Mouse (Mus musculus) midbrain, embryonic 14.5 days (tissue): ENCODE measurements around the gene Slc25a19. TPM values are rescaled to one million over a fixed set of nuclear protein-coding genes. Genes with fewer than 3 reads are reported as not detected.

Experiments used
- ATAC-seq: fragments of 200-750 bp; cut with Nextera tagmentation; 2 replicates; pipeline ENCODE4 v1.8.0; 2017; ENCODE audit warnings: moderate number of reproducible peaks, moderate library complexity; ENCODE audit not compliant: low FRiP score, low TSS enrichment
- DNase-seq: peaks from one replicate; pipeline ENCODE4 v3.0.0-alpha.2; 2015
- H3K27ac ChIP-seq: fragments of 300-500 bp; sonication (generic); replicated peaks from 2 replicates; pipeline ENCODE4 v1.5.1; 2014; ENCODE audit warnings: mild to moderate bottlenecking, low read depth, low read length, moderate library complexity
- H3K27me3 ChIP-seq: fragments of 300-500 bp; sonication (generic); 2 replicates; pipeline ENCODE4 v1.6.1; 2014; ENCODE audit warnings: low read length, control low read depth, mixed read lengths; ENCODE audit not compliant: control insufficient read depth, insufficient read depth
- H3K36me3 ChIP-seq: fragments of 300-500 bp; sonication (generic); 2 replicates; pipeline ENCODE4 v1.6.1; 2014; ENCODE audit warnings: low read length, control low read depth; ENCODE audit not compliant: control insufficient read depth, insufficient read depth
- H3K4me1 ChIP-seq: fragments of 300-500 bp; sonication (generic); 2 replicates; pipeline ENCODE4 v1.6.1; 2014; ENCODE audit warnings: mild to moderate bottlenecking, antibody characterized with exemption, low read length, control low read depth; ENCODE audit not compliant: control insufficient read depth, insufficient read depth
- H3K4me2 ChIP-seq: fragments of 300-500 bp; sonication (generic); 2 replicates; pipeline ENCODE4 v1.6.1; 2014; ENCODE audit warnings: mild to moderate bottlenecking, low read length, moderate library complexity
- H3K4me3 ChIP-seq: fragments of 300-500 bp; sonication (generic); replicated peaks from 2 replicates; pipeline ENCODE4 v1.5.1; 2014; ENCODE audit warnings: low read depth, low read length
- H3K9ac ChIP-seq: fragments of 300-500 bp; sonication (generic); replicated peaks from 2 replicates; pipeline ENCODE4 v1.6.1; 2014; ENCODE audit warnings: mild to moderate bottlenecking, low read length, moderate library complexity
- H3K9me3 ChIP-seq: fragments of 300-500 bp; sonication (generic); 2 replicates; pipeline ENCODE4 v1.6.1; 2016; ENCODE audit warnings: low read length, control low read depth, mixed read lengths; ENCODE audit not compliant: control insufficient read depth
- WGBS: fragments of 180-500 bp; shearing (Covaris S2); extraction: QIAGEN DNeasy Blood & Tissue Kit; methylation state at CpG from one replicate; pipeline ENCODE4 v1.1.7; 2014; 5-methylcytosine and 5-hydroxymethylcytosine counted together
- polyA plus RNA-seq: library from polyadenylated mRNA; unstranded; fragments of >200 nt; fragmentation: Nextera tagmentation; extraction: Ambion mirVana; gene quantifications from 2 replicates; pipeline ENCODE4 v1.2.1, GENCODE M21; 2014

Gene Slc25a19
- polyA plus RNA-seq, 1 experiment from 2014 or later: 35.8 TPM

GRCm38 (mm10) chr11:115638498-115639409, 10.7 kb upstream of the Slc25a19 start:
- no peaks in the 10 kb centered on the region for H3K4me1 ChIP-seq
- H3K4me3 ChIP-seq: no peak overlapping the region
- H3K4me2 ChIP-seq: no peak overlapping the region
- peaks cover 9% of the 10 kb centered on the region; the same call in 1 of the 2 replicates for H3K36me3 ChIP-seq
- H3K27ac ChIP-seq: no peak overlapping the region
- H3K9me3 ChIP-seq: no peaks in the 10 kb centered on the region
- whole genome bisulfite sequencing: 85% methylated on average over 5 of the region's 5 CpGs
- DNase-seq (no peak), ATAC-seq (no peak)
- H3K9ac ChIP-seq: no peak overlapping the region
- H3K27me3 ChIP-seq: no peaks in the 10 kb centered on the region

GRCm38 (mm10) chr11:115636960-115637359, 8.9 kb upstream of the Slc25a19 start:
- no peak overlapping the region for H3K4me2 ChIP-seq
- ATAC-seq (no peak), DNase-seq (no peak)
- H3K27me3 ChIP-seq: no peaks in the 10 kb centered on the region
- H3K27ac ChIP-seq: no peak overlapping the region
- H3K4me3 ChIP-seq: no peak overlapping the region
- no peak overlapping the region for H3K9ac ChIP-seq
- H3K36me3 ChIP-seq: no peaks in the 10 kb centered on the region
- H3K9me3 ChIP-seq: no peaks in the 10 kb centered on the region
- 85% methylated on average over 3 of the region's 3 CpGs for WGBS
- H3K4me1 ChIP-seq: no peaks in the 10 kb centered on the region

- Histone ChIP-seq H3K9ac (no peak overlapping the region), H3K4me3 (no peak overlapping the region), H3K4me2 (no peak overlapping the region), H3K27ac (no peak overlapping the region), H3K4me1 (no peaks in the 10 kb centered on the region), H3K36me3 (no peaks in the 10 kb centered on the region), H3K27me3 (no peaks in the 10 kb centered on the region), H3K9me3 (no peaks in the 10 kb centered on the region)
- 74% methylated on average over 8 of the region's 8 CpGs for WGBS
- ATAC-seq (no peak), DNase-seq (no peak)
These were observed 7.4 kb upstream of the Slc25a19 start for GRCm38 (mm10) chr11:115635484-115635883.

GRCm38 (mm10) chr11:115635041-115635440, 6.9 kb upstream of the Slc25a19 start:
- H3K4me3 ChIP-seq: no peak overlapping the region
- no peak overlapping the region for H3K9ac ChIP-seq
- no peaks in the 10 kb centered on the region for H3K36me3 ChIP-seq
- ATAC-seq (no peak), DNase-seq (no peak)
- H3K9me3 ChIP-seq: no peaks in the 10 kb centered on the region
- no peak overlapping the region for H3K4me2 ChIP-seq
- H3K27ac ChIP-seq: no peak overlapping the region
- 89% methylated on average over 8 of the region's 8 CpGs for WGBS
- no peaks in the 10 kb centered on the region for H3K4me1 ChIP-seq
- H3K27me3 ChIP-seq: no peaks in the 10 kb centered on the region

GRCm38 (mm10) chr11:115634109-115634508, 6.0 kb upstream of the Slc25a19 start:
- WGBS: 91% methylated on average over 4 of the region's 4 CpGs

GRCm38 (mm10) chr11:115632862-115633261, 4.8 kb upstream of the Slc25a19 start:
- no peaks in the 10 kb centered on the region for H3K9me3 ChIP-seq
- no peaks in the 10 kb centered on the region for H3K36me3 ChIP-seq
- no peak overlapping the region for H3K4me2 ChIP-seq
- H3K9ac ChIP-seq: no peak overlapping the region
- H3K4me1 ChIP-seq: no peaks in the 10 kb centered on the region
- WGBS: 89% methylated on average over 10 of the region's 10 CpGs
- no peak overlapping the region for H3K27ac ChIP-seq
- DNase-seq (no peak), ATAC-seq (no peak)
- no peak overlapping the region for H3K4me3 ChIP-seq
- H3K27me3 ChIP-seq: no peaks in the 10 kb centered on the region

More at GRCm38 (mm10) chr11:115634109-115634508, 6.0 kb upstream of the Slc25a19 start:
- ATAC-seq: no peak
- Histone ChIP-seq H3K4me2 (no peak overlapping the region), H3K9ac (no peak overlapping the region), H3K4me1 (no peaks in the 10 kb centered on the region), H3K27me3 (no peaks in the 10 kb centered on the region), H3K4me3 (no peak overlapping the region), H3K9me3 (no peaks in the 10 kb centered on the region), H3K36me3 (no peaks in the 10 kb centered on the region), H3K27ac (no peak overlapping the region)
- peak; percentile 6 for DNase-seq

- H3K4me1 ChIP-seq: peaks cover 3% of the 10 kb centered on the region; the same call in 1 of the 2 replicates
These were observed 4.2 kb upstream of the Slc25a19 start for GRCm38 (mm10) chr11:115632247-115632646.

GRCm38 (mm10) chr11:115631505-115631890, 3.4 kb upstream of the Slc25a19 start:
- WGBS: 23% methylated on average over 3 of the region's 3 CpGs
- H3K4me1 ChIP-seq: peaks cover 5% of the 10 kb centered on the region; the same call in 1 of the 2 replicates
- ATAC-seq (no peak), DNase-seq (peak; percentile 31)
- H3K4me3 ChIP-seq: no peak overlapping the region
- no peaks in the 10 kb centered on the region for H3K36me3 ChIP-seq
- H3K27ac ChIP-seq: no peak overlapping the region
- no peak overlapping the region for H3K4me2 ChIP-seq
- H3K9me3 ChIP-seq: no peaks in the 10 kb centered on the region
- H3K27me3 ChIP-seq: no peaks in the 10 kb centered on the region
- no peak overlapping the region for H3K9ac ChIP-seq

More at GRCm38 (mm10) chr11:115632247-115632646, 4.2 kb upstream of the Slc25a19 start:
- no peak overlapping the region for H3K4me2 ChIP-seq
- no peaks in the 10 kb centered on the region for H3K9me3 ChIP-seq
- H3K36me3 ChIP-seq: no peaks in the 10 kb centered on the region
- no peaks in the 10 kb centered on the region for H3K27me3 ChIP-seq
- DNase-seq (no peak), ATAC-seq (no peak)
- H3K4me3 ChIP-seq: no peak overlapping the region
- 77% methylated on average over 7 of the region's 7 CpGs for whole genome bisulfite sequencing
- H3K27ac ChIP-seq: no peak overlapping the region
- no peak overlapping the region for H3K9ac ChIP-seq
